Mouse (Mus musculus): ENCODE data around the gene Ikbip. TPM values are rescaled to one million over a fixed set of nuclear protein-coding genes. Genes with fewer than 3 reads are reported as not detected.

Gene Ikbip
- polyA plus RNA-seq, 1 experiment: 5.7 TPM

DNA sequence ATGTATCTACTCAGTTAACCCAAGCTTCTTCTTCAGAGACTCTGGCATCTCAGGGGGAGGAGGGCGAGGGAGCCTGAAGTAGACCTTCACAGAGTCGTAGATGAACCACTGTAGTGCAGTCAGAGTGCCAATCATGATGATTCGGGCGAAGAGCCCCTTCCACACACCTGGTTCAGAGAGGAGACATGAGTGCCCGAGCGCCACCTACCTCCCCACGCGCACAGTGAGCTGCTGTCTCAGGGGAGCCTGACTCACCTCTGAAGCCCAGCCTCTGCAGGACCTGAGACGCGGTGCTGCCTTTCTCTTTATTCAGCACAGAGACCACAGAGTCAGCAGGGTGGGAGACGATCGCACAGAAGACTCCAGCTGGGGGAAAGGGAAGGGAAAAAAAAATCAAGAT lies 34.2 kb downstream of the Ikbip start:
- DNase-seq: no peak
- H3K27ac ChIP-seq (ENCODE audit: insufficient read depth, low read depth, low read length): no peak overlapping the region
- 90% methylated on average over 12 of the region's 12 CpGs for WGBS
- no peak overlapping the region for H3K4me3 ChIP-seq (ENCODE audit: insufficient read depth, low read depth, low read length)
- peaks cover 4% of the 10 kb centered on the region; the same call in 1 of the 2 replicates for H3K4me1 ChIP-seq (ENCODE audit: control insufficient read depth, insufficient read depth, low read length)
- no peaks in the 10 kb centered on the region for H3K27me3 ChIP-seq (replicated peaks; ENCODE audit: control insufficient read depth, insufficient read depth, low read length)
- peaks cover 31% of the 10 kb centered on the region for H3K36me3 ChIP-seq (ENCODE audit: control insufficient read depth, insufficient read depth, low read length)
- no peak for TF ChIP-seq CTCF (conservative IDR thresholded peaks at IDR 0.05; ENCODE audit: insufficient read depth, insufficient read length, low read depth, low read length)
- TF ChIP-seq POLR2A (IDR thresholded peaks at IDR 0.05; ENCODE audit: low read depth, low read length): no peak

DNA sequence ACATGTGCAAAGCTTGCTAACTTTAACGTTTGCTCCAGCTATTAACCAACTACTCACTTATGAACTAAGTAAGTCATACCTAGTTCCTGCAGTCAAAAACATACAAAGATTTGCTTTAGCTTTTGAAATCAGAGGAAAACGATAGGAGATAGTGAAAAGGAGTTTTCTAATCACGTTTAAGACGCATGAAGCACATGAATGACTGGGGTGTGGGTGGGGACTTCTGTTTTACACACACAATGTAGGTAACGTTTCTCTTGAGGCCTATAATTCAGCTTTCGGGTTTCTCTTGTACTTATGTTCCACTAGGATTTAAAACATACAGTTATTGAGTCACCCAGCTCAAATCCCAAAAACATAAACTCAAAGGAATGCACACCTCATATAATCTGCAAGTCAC lies 39.9 kb downstream of the Ikbip start:
- Histone ChIP-seq H3K27me3 (replicated peaks; ENCODE audit: control insufficient read depth, insufficient read depth, low read length) (no peaks in the 10 kb centered on the region), H3K4me1 (ENCODE audit: control insufficient read depth, insufficient read depth, low read length) (peaks cover 15% of the 10 kb centered on the region; the same call in 1 of the 2 replicates), H3K27ac (ENCODE audit: insufficient read depth, low read depth, low read length) (peak overlapping the region; percentile 13; the same call in 1 of the 2 replicates), H3K36me3 (ENCODE audit: control insufficient read depth, insufficient read depth, low read length) (peaks cover 17% of the 10 kb centered on the region), H3K4me3 (ENCODE audit: insufficient read depth, low read depth, low read length) (peak overlapping the region; percentile 16; the same call in 1 of the 2 replicates)
- TF ChIP-seq CTCF (conservative IDR thresholded peaks at IDR 0.05; ENCODE audit: insufficient read depth, insufficient read length, low read depth, low read length) (no peak), POLR2A (IDR thresholded peaks at IDR 0.05; ENCODE audit: low read depth, low read length) (no peak)
- 4% methylated on average over 6 of the region's 6 CpGs for WGBS
- no peak for DNase-seq

DNA sequence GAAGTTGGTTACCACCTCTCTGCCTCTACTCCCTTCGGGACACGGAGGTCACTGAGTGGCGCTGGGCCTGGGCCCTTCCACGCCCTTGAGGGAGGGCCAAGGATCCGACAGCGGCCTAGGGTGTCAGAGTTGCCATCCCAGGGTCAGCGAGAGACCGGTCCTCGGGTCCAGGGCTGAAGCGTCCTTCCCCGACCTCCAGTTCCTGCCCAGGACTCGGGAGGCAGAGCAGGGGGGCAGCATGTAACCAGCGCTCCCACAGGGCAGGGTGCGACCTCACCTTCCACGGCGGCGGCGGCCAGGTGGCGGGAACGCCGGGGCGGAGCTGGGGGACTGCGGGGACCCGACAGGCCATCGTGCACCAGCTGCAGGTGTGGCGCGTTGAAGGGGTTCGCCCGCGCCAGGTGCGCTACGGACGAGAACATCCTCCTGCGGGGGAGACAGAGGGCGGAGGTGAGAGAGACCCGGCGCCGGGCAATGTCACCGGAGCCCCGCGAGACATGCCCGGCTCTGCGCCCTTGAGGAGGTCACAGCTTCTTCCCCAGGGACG lies 40.6 kb downstream of the Ikbip start:
- under 1% methylated on average over 44 of the region's 44 CpGs for WGBS
- no peaks in the 10 kb centered on the region for H3K27me3 ChIP-seq (replicated peaks; ENCODE audit: control insufficient read depth, insufficient read depth, low read length)
- TF ChIP-seq POLR2A (IDR thresholded peaks at IDR 0.05; ENCODE audit: low read depth, low read length) (no peak), CTCF (conservative IDR thresholded peaks at IDR 0.05; ENCODE audit: insufficient read depth, insufficient read length, low read depth, low read length) (no peak)
- peak overlapping the region; percentile 98 for H3K27ac ChIP-seq (ENCODE audit: insufficient read depth, low read depth, low read length)
- H3K36me3 ChIP-seq (ENCODE audit: control insufficient read depth, insufficient read depth, low read length): peaks cover 13% of the 10 kb centered on the region
- H3K4me3 ChIP-seq (ENCODE audit: insufficient read depth, low read depth, low read length): peak overlapping the region; percentile 99
- peak; percentile 68 for DNase-seq
- peaks cover 17% of the 10 kb centered on the region; the same call in 1 of the 2 replicates for H3K4me1 ChIP-seq (ENCODE audit: control insufficient read depth, insufficient read depth, low read length)

DNA sequence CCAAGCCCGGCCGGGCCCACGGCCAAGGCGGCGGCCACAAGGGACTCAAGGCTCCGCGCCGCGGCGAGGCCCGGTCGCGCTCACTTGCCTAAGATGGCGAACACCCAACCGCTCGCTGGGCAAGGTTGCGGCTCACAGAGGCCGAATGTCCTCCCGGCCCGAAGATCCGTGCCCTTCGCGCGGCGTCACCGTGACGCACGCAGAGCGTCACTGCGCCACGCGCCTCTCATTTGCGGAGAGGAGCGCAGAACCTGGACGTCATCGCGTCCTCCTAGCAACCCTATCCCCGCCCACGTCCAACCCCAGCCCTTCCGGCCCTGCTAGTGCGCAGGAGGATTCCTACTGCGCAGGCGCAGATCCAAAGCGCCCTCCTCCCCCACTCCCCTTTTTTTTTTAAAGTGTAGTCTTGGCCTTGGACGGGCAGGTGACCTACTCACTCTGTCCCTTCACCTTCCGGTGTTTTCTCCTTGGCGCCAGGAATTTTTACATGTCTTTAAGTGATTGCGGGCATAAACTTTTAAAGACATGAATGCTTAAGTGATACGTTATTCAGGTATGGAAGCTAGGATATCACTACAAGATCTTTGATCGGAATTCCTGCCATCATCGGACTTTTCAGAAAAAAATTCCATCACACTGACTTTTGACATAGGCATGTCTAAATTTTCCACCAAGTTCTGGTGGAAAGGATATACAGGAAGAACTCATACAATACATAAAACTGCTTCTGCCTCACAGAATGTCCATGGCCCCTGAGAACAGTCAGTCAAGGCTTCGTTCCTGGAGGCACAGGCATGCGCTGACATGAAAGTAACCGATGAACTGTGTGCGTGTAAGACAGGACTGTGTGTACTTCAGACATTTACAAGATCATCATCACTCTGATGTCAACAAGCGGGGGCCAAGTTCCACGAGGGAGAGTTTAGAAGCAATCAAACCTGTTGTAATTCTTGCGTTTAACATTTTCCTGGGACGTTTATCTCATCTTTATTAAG lies 41.4 kb downstream of the Ikbip start, which contains the start of gene Slc25a3:
Gene Slc25a3 (minus strand): TSS at position 232 of the 995 bp plus-strand sequence.
- H3K4me1 ChIP-seq (ENCODE audit: control insufficient read depth, insufficient read depth, low read length): peaks cover 17% of the 10 kb centered on the region; the same call in 1 of the 2 replicates
- no peaks in the 10 kb centered on the region for H3K27me3 ChIP-seq (replicated peaks; ENCODE audit: control insufficient read depth, insufficient read depth, low read length)
- no peak for TF ChIP-seq CTCF (conservative IDR thresholded peaks at IDR 0.05; ENCODE audit: insufficient read depth, insufficient read length, low read depth, low read length)
- TF ChIP-seq POLR2A (IDR thresholded peaks at IDR 0.05; ENCODE audit: low read depth, low read length): peak; percentile 99
- peak within 1 kb of the TSS; percentile 98 for H3K27ac ChIP-seq (ENCODE audit: insufficient read depth, low read depth, low read length)
- H3K4me3 ChIP-seq (ENCODE audit: insufficient read depth, low read depth, low read length): peak within 1 kb of the TSS; percentile 99
- 6% methylated on average over 59 of the region's 59 CpGs for WGBS
- DNase-seq: peak; percentile 98
- H3K36me3 ChIP-seq (ENCODE audit: control insufficient read depth, insufficient read depth, low read length): peaks cover 9% of the 10 kb centered on the region

DNA sequence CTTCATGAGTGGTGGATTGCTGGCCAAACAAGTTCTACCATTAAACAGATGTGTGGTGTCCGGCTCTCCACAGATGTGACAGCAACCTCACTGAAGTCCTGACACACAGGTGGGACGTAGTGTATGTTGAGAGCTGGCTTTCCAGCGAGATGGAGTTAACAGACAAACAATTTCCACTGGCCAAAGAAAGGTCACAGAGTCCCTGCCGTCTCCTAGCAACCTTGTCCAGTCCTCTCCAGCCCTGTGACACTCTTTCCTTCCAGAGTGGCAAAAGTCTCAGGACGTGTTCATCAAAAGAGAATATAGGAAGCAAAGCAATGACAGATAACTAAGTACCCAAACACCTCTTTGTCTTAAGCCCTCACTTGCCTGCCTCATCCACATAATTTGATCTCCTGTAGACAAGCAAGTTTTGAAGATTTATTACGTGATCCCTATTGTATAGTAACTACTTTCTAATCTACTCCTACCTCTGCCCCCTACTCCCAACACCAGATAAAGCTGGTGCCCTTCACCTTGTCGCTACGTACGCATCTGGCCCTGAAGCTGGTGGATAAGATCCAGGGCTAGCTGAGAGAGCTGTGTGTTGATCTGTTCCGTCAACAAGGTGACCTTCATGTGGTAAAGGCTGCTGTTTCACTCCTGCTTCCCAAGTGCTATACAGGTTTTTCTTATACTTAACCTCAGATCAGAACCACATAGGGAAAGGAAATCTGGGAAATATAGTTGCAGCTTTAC lies 44.0 kb downstream of the Ikbip start:
- Histone ChIP-seq H3K4me3 (ENCODE audit: insufficient read depth, low read depth, low read length) (no peak overlapping the region), H3K36me3 (ENCODE audit: control insufficient read depth, insufficient read depth, low read length) (peaks cover 3% of the 10 kb centered on the region), H3K4me1 (ENCODE audit: control insufficient read depth, insufficient read depth, low read length) (peaks cover 15% of the 10 kb centered on the region; the same call in 1 of the 2 replicates), H3K27me3 (replicated peaks; ENCODE audit: control insufficient read depth, insufficient read depth, low read length) (no peaks in the 10 kb centered on the region), H3K27ac (ENCODE audit: insufficient read depth, low read depth, low read length) (peak overlapping the region; percentile 97)
- whole genome bisulfite sequencing: 44% methylated on average over 10 of the region's 10 CpGs
- DNase-seq: peak; percentile 70
- TF ChIP-seq CTCF (conservative IDR thresholded peaks at IDR 0.05; ENCODE audit: insufficient read depth, insufficient read length, low read depth, low read length): no peak
- no peak for TF ChIP-seq POLR2A (IDR thresholded peaks at IDR 0.05; ENCODE audit: low read depth, low read length)

DNA sequence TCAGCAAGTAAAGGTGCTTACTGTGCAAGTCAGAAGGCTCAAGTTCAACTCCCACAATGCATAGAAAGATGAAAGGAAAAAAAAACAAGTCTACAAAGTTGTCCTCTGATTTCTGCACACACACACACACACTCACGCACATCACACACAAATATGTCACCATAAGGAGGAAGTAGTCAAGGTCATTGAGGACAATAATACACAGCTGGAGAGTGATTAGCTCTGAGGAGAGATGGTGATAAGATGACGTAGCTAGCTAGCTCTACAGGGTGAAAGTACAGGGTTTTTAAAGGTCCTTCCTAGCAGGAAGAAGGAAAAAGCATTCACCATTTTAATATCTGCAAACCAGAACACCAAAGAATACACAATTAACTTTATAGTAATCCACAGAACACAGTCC lies 44.7 kb downstream of the Ikbip start:
- Histone ChIP-seq H3K27me3 (replicated peaks; ENCODE audit: control insufficient read depth, insufficient read depth, low read length) (no peaks in the 10 kb centered on the region), H3K4me3 (ENCODE audit: insufficient read depth, low read depth, low read length) (no peak overlapping the region), H3K4me1 (ENCODE audit: control insufficient read depth, insufficient read depth, low read length) (peaks cover 12% of the 10 kb centered on the region; the same call in 1 of the 2 replicates), H3K36me3 (ENCODE audit: control insufficient read depth, insufficient read depth, low read length) (no peaks in the 10 kb centered on the region), H3K27ac (ENCODE audit: insufficient read depth, low read depth, low read length) (peak overlapping the region; percentile 97)
- 47% methylated on average over 2 of the region's 2 CpGs for WGBS
- no peak for TF ChIP-seq POLR2A (IDR thresholded peaks at IDR 0.05; ENCODE audit: low read depth, low read length)
- no peak for TF ChIP-seq CTCF (conservative IDR thresholded peaks at IDR 0.05; ENCODE audit: insufficient read depth, insufficient read length, low read depth, low read length)
- no peak for DNase-seq

Data from kidney, adult 2 months (tissue).